Mouse (Mus musculus): ENCODE data around the gene Gm49361. TPM values are rescaled to one million over a fixed set of nuclear protein-coding genes. Genes with fewer than 3 reads are reported as not detected.

Gm49361 gene
- total RNA-seq, 2 experiments from 2014 or later, result 0.30 to 2.5 TPM

DNA sequence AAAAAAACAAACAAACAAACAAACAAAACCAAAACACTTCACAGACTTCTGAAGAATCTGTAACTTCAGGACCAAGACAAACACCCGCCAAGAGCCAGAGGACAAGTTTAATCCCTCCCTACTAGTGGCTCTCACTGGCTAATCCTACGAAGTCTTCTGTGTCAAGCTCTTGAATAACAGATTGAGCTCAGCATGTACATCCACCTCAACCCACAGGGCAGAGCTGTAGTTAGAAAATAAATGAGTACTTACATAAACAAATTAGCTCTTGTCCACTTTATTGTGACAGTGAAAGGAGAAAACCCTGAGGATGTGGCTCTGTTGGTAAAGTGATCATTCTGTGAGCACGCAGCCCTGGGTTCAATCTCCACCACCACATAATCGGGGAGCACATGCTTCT, 124.2 kb downstream of the Gm49361 start:
- no peak for DNase-seq (ENCODE audit: low spot score in 2 of 2)

DNA sequence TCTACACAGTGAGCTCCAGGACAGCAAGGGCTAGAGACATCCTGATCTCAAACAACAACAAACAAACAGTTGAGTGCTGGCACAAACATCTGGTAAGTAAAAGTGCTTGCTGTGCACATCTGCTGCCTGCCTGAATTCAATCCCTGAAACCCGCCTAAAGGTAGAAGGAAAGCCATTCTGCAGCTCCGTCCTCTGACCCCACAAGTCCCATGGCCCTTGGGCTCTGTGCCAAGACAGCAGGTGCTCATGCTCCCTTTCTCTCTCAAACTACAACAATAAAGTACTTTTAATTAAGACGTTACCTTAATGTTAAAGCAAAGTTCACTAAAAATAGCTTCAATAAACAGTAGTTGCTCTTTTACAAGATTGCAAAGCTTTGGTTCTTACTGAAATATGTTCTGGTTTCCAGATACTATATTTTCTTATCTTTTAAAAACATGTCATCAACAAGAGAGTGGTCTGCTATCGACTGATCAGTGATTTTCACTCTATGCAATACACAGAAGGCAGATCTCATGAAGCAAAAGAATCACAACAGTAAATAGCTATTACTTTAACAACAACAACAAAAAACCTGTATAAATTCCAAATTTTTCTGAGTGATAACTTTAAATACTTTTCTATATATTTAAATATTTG, 125.2 kb downstream of the Gm49361 start:
- no peak for DNase-seq (ENCODE audit: low spot score in 2 of 2)

DNA sequence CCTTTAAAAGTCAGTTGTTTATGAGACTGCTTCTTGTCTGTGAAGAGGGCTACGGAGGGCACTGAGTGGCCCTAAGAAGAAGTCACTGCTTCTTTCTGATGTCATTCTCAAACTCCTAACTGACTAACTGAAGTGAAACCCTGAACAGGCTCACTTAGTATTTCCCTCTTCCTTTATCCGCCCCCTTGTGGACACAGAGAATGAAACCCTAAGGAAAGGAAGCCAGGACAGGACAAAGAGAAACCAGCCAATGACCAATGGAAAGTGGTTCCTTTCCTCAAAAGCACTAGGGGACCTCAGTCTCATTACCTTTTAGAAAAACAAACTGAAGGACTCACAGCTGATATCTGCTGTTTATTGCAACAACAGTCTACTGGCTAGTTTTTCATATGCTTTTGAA, 126.4 kb downstream of the Gm49361 start:
- DNase-seq (ENCODE audit: low spot score in 2 of 2), result no peak

DNA sequence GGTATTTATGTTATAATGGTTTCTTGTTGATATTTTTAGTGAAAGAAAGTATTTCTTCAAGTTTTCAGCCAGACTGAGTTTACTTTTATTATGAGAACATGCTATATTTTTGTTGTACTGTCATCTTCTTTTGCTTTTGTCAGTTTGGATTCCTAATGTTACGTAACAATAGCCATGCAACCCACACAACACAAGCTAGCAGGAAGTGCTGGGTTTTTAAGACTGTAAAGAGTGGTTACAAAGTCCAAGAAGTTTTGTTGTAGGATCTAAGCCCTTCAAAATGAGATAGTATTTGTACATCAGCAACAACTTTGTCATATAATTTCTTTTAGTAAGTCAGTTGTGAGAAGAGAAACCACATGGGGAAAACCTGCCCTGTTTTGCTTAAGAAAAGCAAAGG, 128.2 kb downstream of the Gm49361 start:
- DNase-seq (ENCODE audit: low spot score in 2 of 2), result no peak

DNA sequence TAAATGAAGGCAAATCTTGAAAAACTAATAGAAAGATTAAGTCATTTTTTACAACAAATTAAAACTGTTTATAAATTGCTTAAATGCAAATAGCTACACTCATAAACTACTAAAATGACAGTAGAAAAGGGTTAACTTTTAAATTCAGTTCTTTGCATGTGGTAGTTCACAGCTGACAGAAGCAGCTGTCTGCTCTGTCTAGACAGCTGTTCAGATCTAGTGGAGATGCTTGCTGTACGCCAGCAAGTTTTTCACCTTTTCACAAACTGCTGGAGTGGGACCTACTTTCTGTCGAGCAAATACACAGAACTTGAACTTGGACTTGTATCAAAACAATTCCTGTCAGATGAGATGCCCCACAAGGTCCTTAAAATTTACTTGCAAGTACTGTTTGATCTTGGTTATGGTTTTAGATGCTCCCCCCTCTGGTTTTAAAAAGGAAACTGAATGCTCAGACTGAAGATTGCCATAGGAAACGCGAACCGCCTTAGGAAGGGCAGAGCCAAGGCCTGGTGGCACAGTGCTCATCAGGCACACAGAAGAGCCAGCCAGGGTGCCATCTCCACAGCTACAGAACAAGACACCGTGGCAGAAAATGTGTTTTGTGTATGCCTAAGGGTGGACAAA, 129.5 kb downstream of the Gm49361 start:
- DNase-seq (ENCODE audit: low spot score in 2 of 2), result no peak

DNA sequence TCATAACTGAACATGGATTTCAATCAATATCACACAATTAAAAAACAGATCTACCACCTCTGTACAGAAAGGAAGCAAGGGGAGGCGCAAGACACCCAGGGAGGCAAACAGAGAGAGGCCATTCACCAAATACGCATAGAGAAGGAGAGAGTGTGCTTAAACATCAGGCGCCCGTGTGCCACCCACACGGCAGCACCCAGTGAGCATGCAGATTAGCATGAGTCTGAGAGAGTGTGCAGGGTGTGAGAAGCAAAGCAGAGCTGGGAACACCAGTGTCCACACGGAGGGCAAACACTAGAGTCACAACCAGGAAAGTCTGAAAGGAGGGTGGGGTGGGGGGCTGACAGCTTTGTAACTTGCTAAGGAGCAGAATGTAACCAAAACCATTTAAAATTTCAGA, 130.1 kb downstream of the Gm49361 start:
- no peak for DNase-seq (ENCODE audit: low spot score in 2 of 2)

DNA sequence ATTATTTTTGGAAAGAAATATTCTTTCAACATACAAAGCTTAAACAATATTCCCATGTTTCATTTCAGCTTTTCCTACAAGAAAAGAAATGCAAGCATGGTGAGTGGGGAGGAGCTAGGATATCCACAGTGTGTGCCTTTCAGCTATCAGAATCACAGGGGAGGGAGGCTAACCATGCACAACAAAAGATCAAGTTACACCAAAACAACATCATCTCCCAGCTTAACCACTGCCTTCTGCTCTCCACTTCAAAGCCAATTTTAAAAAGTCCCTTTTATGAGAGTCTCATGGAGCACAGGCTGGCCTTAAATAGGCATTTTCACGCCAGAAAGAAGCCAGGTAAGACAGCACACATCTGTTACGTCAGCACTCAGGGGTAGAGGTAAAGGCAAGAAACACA, 134.9 kb downstream of the Gm49361 start:
- no peak for DNase-seq (ENCODE audit: low spot score in 2 of 2)

DNA sequence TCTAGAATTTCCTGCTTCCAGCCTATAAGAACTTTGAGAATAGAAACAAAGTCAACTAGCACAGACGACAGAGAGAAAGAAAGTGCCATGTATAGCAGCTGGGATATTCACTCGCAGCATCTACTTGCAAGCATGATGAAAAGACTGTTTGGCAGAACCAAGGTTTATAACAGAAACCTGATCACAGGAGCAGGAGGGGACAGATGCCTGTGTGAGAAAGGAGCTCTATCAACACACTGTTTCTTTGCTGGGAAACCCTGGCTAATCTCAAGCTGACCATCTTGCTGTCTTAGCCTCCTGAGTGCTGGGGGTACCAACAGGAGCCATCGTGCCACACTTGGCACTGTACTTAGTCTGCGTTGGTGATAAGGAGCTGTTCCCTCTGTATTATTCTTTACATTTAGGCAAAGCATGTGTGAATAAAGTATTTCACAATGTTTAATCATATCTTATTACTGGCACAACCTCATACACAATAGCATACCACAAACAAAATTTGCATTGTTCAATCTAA, 136.0 kb downstream of the Gm49361 start:
- no peak for DNase-seq (ENCODE audit: low spot score in 2 of 2)

DNA sequence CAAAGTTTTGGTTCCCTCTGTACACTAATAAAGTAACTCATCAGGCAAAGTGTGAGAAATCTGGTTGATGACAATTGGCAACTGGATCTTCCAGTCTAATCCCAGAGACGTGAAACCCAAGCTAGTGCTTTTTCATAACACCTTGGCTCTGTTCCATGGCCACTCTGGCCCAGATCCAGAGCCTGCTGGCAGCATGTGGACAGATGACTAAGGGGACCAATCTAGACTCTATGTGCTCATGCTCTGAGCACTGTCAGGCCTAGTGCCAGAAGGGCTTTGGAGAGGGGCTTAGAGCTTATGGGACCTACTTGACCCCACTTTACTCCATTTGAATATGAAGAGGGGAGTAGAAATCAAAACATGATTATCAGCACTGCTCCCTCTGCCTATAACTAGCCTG, 138.4 kb downstream of the Gm49361 start:
- DNase-seq (ENCODE audit: low spot score in 2 of 2), result peak; percentile 79 to 90

DNA sequence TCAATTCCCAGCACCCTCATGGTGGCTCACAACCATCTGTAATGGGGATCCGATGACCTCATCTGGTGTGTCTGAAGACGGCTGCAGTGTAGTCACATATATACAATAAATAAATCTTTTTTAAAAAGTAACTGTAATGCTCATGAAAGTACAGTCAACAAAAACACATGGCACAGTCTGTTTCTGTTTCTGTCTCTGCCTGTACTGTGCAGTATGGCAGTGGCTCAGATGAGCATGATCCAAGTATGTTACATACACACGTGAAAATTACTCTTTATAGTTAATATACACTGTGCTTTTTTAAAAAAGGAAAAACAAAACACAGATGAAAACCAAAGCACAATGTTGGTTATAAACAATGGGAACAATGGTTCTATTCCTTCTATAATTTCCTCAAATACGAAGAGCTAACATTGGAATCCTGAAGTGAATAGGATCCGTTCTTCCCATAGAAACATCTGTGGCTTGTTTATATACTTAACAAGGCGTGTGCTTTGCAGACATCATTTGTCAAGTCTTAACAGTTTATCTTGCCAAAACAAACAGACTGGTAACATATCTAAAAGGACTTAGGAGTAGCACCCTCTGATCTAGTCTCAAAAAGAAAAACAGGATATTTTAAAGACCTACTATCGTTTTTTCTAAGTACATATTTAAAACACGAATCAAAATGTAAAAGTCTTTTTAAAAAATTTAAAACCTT, 139.1 kb downstream of the Gm49361 start:
- no peak for DNase-seq (ENCODE audit: low spot score in 2 of 2)

DNA sequence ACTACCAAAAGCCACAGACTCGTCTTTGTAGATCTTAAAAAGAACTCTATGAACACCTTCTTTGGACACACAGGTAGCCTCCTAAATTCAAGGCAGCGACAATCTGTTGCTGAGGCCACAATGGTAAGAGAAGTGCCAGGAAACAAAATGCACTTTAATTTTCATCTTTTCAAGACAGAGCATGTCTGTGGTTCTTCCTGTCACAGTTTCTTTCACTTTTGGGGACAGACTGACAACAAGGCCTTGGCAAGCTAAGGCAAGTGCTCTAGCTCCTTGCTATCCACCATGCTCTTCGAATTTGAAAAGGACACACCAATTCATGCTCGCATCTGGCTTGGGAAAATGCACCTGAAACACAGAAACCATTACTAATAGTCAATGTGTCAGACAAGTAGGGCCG, 152.6 kb downstream of the Gm49361 start:
- no peak for DNase-seq (ENCODE audit: low spot score in 2 of 2)

Other genes with a start within 250 kb of the Gm49361 start
- 10 to 100 TPM; 14.1 to 14.2 TPM for gene Il17d, start 221.3 kb downstream of the Gm49361 start, total RNA-seq (2021)
- gene Eef1akmt1, start 174.5 kb downstream of the Gm49361 start, total RNA-seq (2021), result 10 to 100 TPM; 30.3 to 35.9 TPM
- gene Xpo4, start 80.7 kb downstream of the Gm49361 start, total RNA-seq (2021), result 10 to 100 TPM; 12.2 to 13.1 TPM
- 10 to 100 TPM; 52.7 to 54.4 TPM for gene Lats2, start 12.3 kb upstream of the Gm49361 start, total RNA-seq (2021)
- 10 to 100 TPM; 44.9 to 58.8 TPM for gene Sap18, start 52.1 kb upstream of the Gm49361 start, total RNA-seq (2021)
- under 1 TPM; 0.32 to 0.58 TPM for gene Ska3, start 80.1 kb upstream of the Gm49361 start, total RNA-seq (2021)
- gene Mrpl57, start 80.1 kb upstream of the Gm49361 start, total RNA-seq (2021), result 10 to 100 TPM; 64.5 to 72.0 TPM
- 10 to 100 TPM; 45.1 to 48.4 TPM for gene Zdhhc20, start 144.2 kb upstream of the Gm49361 start, total RNA-seq (2021)

Measured in layer of hippocampus, adult 18-20 months (tissue).